Mouse (Mus musculus): ENCODE results near the gene Amhr2.

Amhr2 gene

GRCm38 (mm10) chr15:102470605-102471294, 25.6 kb downstream of the Amhr2 start:
- DNase-seq (ENCODE audit: low spot score): peak; percentile 59

- no peak for DNase-seq (ENCODE audit: low spot score)
Measured at GRCm38 (mm10) chr15:102471295-102471645, 26.1 kb downstream of the Amhr2 start.

- DNase-seq (ENCODE audit: low spot score): no peak
Measured at GRCm38 (mm10) chr15:102471727-102472126, 26.6 kb downstream of the Amhr2 start.

- no peak for DNase-seq (ENCODE audit: low spot score)
Measured at GRCm38 (mm10) chr15:102473246-102473645, 28.1 kb downstream of the Amhr2 start.

- DNase-seq (ENCODE audit: low spot score): no peak
Measured at GRCm38 (mm10) chr15:102474520-102474919, 29.4 kb downstream of the Amhr2 start.

- DNase-seq (ENCODE audit: low spot score): no peak
Measured at GRCm38 (mm10) chr15:102483136-102483535, 38.0 kb downstream of the Amhr2 start.

- DNase-seq (ENCODE audit: low spot score): no peak
Measured at GRCm38 (mm10) chr15:102485853-102486252, 40.7 kb downstream of the Amhr2 start.

- no peak for DNase-seq (ENCODE audit: low spot score)
Measured at GRCm38 (mm10) chr15:102487664-102488063, 42.5 kb downstream of the Amhr2 start.

- no peak for DNase-seq (ENCODE audit: low spot score)
Measured at GRCm38 (mm10) chr15:102498322-102498721, 53.2 kb downstream of the Amhr2 start.

- no peak for DNase-seq (ENCODE audit: low spot score)
Measured at GRCm38 (mm10) chr15:102499370-102499769, 54.2 kb downstream of the Amhr2 start.

- no peak for DNase-seq (ENCODE audit: low spot score)
Measured at GRCm38 (mm10) chr15:102499851-102500250, 54.7 kb downstream of the Amhr2 start.

GRCm38 (mm10) chr15:102500479-102500878, 55.3 kb downstream of the Amhr2 start:
- no peak for DNase-seq (ENCODE audit: low spot score)

- DNase-seq (ENCODE audit: low spot score): no peak
Measured at GRCm38 (mm10) chr15:102501084-102501814, 56.1 kb downstream of the Amhr2 start.

- DNase-seq (ENCODE audit: low spot score): no peak
Measured at GRCm38 (mm10) chr15:102502254-102502840, 57.2 kb downstream of the Amhr2 start.

GRCm38 (mm10) chr15:102503447-102503846, 58.3 kb downstream of the Amhr2 start, which contains the start of gene Gm10337:
TSS of gene Gm10337 (plus strand) at chr15:102503722.
- no peak for DNase-seq (ENCODE audit: low spot score)
